Mouse (Mus musculus) forebrain, embryonic 11.5 days (tissue): ENCODE results near the gene Popdc2. TPM values are rescaled to one million over a fixed set of nuclear protein-coding genes. Genes with fewer than 3 reads are reported as not detected.

Experiments used
- ATAC-seq: fragments of 200-750 bp; cut with Nextera tagmentation; replicated peaks from 2 replicates; pipeline ENCODE4 v1.8.0; 2017; ENCODE audit warnings: moderate TSS enrichment; ENCODE audit not compliant: low FRiP score
- DNase-seq: peaks from one replicate; pipeline ENCODE4 v3.0.0-alpha.2; 2017; ENCODE audit warnings: low spot score
- H3K27ac ChIP-seq: fragments of 300-500 bp; sonication (generic); 2 replicates; pipeline ENCODE4 v1.5.1; 2014; ENCODE audit warnings: low read depth, low read length
- H3K27me3 ChIP-seq: fragments of 300-500 bp; sonication (generic); 2 replicates; pipeline ENCODE4 v1.6.1; 2014; ENCODE audit warnings: mild to moderate bottlenecking, low read length, mixed read lengths; ENCODE audit not compliant: control insufficient read depth, insufficient read depth
- H3K36me3 ChIP-seq: fragments of 300-500 bp; sonication (generic); 2 replicates; pipeline ENCODE4 v1.6.1; 2014; ENCODE audit warnings: mild to moderate bottlenecking, low read length, moderate library complexity, mixed read lengths; ENCODE audit not compliant: control insufficient read depth, insufficient read depth
- H3K4me1 ChIP-seq: fragments of 300-500 bp; sonication (generic); replicated peaks from 2 replicates; pipeline ENCODE4 v1.6.1; 2014; ENCODE audit warnings: low read length, mixed read lengths; ENCODE audit not compliant: control insufficient read depth, insufficient read depth
- H3K4me2 ChIP-seq: fragments of 300-500 bp; sonication (generic); 2 replicates; pipeline ENCODE4 v1.6.1; 2014; ENCODE audit warnings: low read depth, mild to moderate bottlenecking, low read length, moderate library complexity, mixed read lengths; ENCODE audit not compliant: severe bottlenecking
- H3K4me3 ChIP-seq: fragments of 300-500 bp; sonication (generic); 2 replicates; pipeline ENCODE4 v1.5.1; 2014; ENCODE audit warnings: low read depth, low read length
- H3K9ac ChIP-seq: fragments of 300-500 bp; sonication (generic); 2 replicates; pipeline ENCODE4 v1.6.1; 2014; ENCODE audit warnings: low read length
- H3K9me3 ChIP-seq: fragments of 300-500 bp; sonication (generic); 2 replicates; pipeline ENCODE4 v1.6.1; 2016; ENCODE audit warnings: low read length, mixed read lengths; ENCODE audit not compliant: control insufficient read depth
- WGBS: fragments of 180-500 bp; shearing (Covaris S2); extraction: QIAGEN DNeasy Blood & Tissue Kit; methylation state at CpG from one replicate; pipeline ENCODE4 v1.1.7; 2014; 5-methylcytosine and 5-hydroxymethylcytosine counted together
- polyA plus RNA-seq: library from polyadenylated mRNA; unstranded; fragments of >200 nt; fragmentation: Nextera tagmentation; extraction: Ambion mirVana; gene quantifications from 2 replicates; pipeline ENCODE4 v1.2.1, GENCODE M21; 2014

The Popdc2 gene
- polyA plus RNA-seq, 1 experiment from 2014 or later = 1.4 TPM

DNA sequence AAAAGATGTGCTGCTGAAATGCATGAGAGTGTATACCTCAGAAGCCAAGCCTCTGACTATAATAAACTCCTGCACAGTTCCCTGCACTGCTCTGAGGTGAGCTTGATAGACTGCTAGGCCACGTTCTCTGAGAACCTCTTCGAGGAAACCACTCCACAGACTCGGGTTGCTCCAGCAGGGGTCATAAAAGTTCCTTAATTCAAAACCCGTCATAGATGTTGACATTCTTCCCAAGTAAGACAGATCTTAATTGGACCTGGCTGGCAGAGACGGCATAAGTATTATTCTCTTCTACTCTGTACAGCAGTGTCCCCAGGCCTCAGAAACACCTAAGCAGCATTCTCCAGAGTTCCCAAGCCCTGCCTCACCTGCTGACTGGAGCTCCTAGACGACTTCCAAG, 11.1 kb upstream of the Popdc2 start:
- 88% methylated on average over 6 of the region's 6 CpGs for WGBS
- Histone ChIP-seq H3K4me1 (peaks cover 3% of the 10 kb centered on the region; the same call in 1 of the 2 replicates), H3K4me3 (no peak overlapping the region), H3K9me3 (no peaks in the 10 kb centered on the region), H3K27ac (no peak overlapping the region), H3K9ac (no peak overlapping the region), H3K36me3 (peaks cover 2% of the 10 kb centered on the region; the same call in 1 of the 2 replicates), H3K4me2 (no peak overlapping the region), H3K27me3 (no peaks in the 10 kb centered on the region)
- ATAC-seq = no peak
- no peak for DNase-seq

DNA sequence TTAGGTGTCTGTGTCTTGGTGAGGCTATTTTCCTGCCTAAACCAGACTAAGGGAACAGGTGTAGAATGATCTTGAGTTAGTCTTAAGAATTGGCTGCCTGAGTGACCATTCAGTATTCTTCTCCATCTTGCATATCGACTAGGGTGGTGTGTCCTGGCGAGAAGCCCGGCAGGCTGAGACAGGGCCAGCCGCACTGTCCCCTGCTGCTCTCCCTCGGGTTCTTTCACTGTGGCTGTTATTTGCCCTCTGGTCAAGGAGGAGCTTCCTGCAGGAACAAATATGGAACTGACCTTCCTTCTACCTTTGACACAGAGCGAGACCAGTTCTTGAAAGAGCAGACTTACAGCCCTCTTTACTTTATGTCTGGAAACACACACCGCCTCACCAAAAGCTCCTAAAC, 10.0 kb upstream of the Popdc2 start:
- DNase-seq = no peak
- Histone ChIP-seq H3K9me3 (no peaks in the 10 kb centered on the region), H3K27ac (no peak overlapping the region), H3K4me3 (no peak overlapping the region), H3K36me3 (peaks cover 2% of the 10 kb centered on the region; the same call in 1 of the 2 replicates), H3K4me1 (peaks cover 3% of the 10 kb centered on the region; the same call in 1 of the 2 replicates), H3K4me2 (no peak overlapping the region), H3K27me3 (no peaks in the 10 kb centered on the region), H3K9ac (no peak overlapping the region)
- ATAC-seq = no peak
- 89% methylated on average over 7 of the region's 7 CpGs for WGBS

DNA sequence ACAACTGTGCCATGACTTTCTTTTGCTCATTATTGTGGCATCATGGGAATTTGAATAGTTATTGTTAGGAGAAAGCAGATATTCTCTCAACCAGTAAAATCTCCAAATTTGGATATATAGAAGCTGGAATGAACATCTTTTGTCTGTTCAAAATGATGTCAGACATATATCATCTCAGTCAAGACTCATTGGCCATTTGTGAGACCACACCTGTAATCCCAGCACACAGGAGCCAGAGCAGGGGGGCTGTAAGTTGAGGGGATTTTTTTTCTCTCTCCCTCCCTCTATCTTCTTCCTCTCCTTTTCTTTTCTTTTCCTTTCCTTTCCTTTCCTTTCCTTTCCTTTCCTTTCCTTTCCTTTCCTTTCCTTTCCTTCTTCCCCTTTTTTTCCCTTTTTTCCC, 9.2 kb upstream of the Popdc2 start:
- H3K27me3 ChIP-seq = no peaks in the 10 kb centered on the region
- H3K36me3 ChIP-seq = peaks cover 2% of the 10 kb centered on the region; the same call in 1 of the 2 replicates
- no peaks in the 10 kb centered on the region; the same call in 1 of the 2 replicates for H3K4me1 ChIP-seq
- DNase-seq = no peak
- no peaks in the 10 kb centered on the region for H3K9me3 ChIP-seq
- no peak overlapping the region for H3K9ac ChIP-seq
- H3K4me3 ChIP-seq = no peak overlapping the region
- no peak for ATAC-seq
- no peak overlapping the region for H3K27ac ChIP-seq
- no peak overlapping the region for H3K4me2 ChIP-seq

DNA sequence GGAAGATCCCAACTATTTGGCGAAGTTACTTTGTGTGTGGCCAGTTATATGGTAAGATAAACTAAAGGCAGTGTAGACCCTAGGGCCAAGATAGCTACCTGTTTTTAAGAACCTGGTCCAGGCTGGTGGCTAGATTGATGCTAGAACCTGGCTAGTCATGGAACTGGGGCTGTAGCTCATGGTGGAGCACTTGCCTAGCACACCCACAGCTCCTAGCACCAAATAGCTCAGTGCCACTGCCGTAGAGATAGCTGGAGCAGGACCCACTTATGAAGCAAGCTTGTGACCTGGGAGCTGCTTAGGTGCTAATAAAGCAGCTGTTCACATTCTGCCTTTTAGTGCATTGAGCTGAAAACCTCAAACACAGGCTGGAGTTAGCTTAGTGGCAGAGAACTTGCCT, 8.4 kb upstream of the Popdc2 start:
- H3K9me3 ChIP-seq = no peaks in the 10 kb centered on the region
- no peaks in the 10 kb centered on the region for H3K4me1 ChIP-seq
- no peak overlapping the region for H3K27ac ChIP-seq
- peaks cover 2% of the 10 kb centered on the region; the same call in 1 of the 2 replicates for H3K36me3 ChIP-seq
- 88% methylated on average over 2 of the region's 2 CpGs for WGBS
- ATAC-seq (no peak), DNase-seq (no peak)
- H3K27me3 ChIP-seq = no peaks in the 10 kb centered on the region
- H3K4me2 ChIP-seq = no peak overlapping the region
- H3K9ac ChIP-seq = no peak overlapping the region
- H3K4me3 ChIP-seq = no peak overlapping the region

DNA sequence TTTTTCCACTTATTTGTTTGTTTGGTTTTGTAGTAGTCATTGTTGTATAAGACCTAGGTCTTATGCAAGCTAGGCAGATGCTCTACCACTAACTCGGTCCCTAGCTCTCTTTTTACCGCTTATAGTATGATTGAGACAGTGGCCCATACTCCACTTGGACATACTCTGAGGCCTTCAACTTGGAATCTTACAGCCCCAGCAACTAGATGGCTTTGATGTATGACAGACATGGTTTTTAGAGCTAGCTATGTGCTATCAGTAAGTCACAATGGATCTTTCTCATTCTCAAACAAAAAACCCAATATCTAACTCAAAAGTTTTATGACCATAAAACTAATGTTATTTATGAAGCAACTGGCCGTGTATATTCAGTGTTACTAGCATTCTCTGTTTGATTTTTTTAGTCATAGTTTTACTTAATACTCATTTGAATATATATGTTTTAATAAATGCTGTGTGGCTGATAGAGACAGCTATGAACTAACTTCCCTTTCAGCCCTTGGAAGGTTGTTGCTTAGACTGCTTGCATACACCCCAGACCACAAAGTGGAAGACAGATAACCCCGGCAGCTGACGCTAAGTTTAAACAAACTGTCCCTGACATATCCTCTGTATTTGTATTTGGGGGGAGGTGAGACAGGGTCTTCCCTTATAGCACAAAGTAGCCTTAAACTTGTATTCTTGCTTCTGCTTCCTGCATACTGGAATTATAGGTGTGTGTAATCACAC, 7.7 kb upstream of the Popdc2 start:
- WGBS = 91% methylated on average over 5 of the region's 5 CpGs
- H3K36me3 ChIP-seq = peaks cover 2% of the 10 kb centered on the region; the same call in 1 of the 2 replicates

DNA sequence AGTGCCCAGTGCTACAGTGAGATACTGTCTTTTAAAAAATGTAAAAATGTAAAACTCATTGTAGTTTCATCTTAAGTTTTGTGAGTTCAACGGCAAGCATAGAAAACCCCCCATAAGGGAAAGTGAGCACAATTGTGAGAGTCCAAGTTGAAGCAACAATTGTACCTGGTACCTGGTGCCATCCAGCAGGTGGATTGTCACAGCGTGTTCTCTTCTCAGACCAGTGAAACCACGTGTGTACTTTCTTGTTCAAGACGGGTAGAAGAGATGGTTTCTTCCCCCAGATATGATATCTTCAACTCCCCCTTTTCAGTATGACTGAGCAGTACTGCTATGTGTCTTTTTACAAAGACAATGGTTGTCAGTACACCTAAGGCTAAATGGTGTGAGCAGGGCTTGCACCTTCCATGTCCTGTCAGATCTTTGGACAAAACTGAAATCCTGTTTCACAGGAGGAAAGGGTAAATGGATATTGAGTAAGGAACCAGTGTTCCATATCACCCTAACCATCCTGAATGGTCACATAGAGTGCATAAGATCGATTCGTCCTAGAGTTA, 3.7 kb upstream of the Popdc2 start:
- Histone ChIP-seq H3K36me3 (no peaks in the 10 kb centered on the region), H3K27me3 (no peaks in the 10 kb centered on the region), H3K9me3 (no peaks in the 10 kb centered on the region), H3K9ac (no peak overlapping the region), H3K4me3 (no peak overlapping the region), H3K4me2 (no peak overlapping the region), H3K4me1 (no peaks in the 10 kb centered on the region), H3K27ac (no peak overlapping the region)
- no peak for ATAC-seq
- 86% methylated on average over 6 of the region's 6 CpGs for WGBS
- no peak for DNase-seq

More for the DNA sequence above, 7.7 kb upstream of the Popdc2 start:
- no peak overlapping the region for H3K27ac ChIP-seq
- no peaks in the 10 kb centered on the region for H3K4me1 ChIP-seq
- no peak overlapping the region for H3K9ac ChIP-seq
- H3K27me3 ChIP-seq = no peaks in the 10 kb centered on the region
- H3K4me2 ChIP-seq = no peak overlapping the region
- no peak overlapping the region for H3K4me3 ChIP-seq
- DNase-seq = no peak
- H3K9me3 ChIP-seq = no peaks in the 10 kb centered on the region
- no peak for ATAC-seq

DNA sequence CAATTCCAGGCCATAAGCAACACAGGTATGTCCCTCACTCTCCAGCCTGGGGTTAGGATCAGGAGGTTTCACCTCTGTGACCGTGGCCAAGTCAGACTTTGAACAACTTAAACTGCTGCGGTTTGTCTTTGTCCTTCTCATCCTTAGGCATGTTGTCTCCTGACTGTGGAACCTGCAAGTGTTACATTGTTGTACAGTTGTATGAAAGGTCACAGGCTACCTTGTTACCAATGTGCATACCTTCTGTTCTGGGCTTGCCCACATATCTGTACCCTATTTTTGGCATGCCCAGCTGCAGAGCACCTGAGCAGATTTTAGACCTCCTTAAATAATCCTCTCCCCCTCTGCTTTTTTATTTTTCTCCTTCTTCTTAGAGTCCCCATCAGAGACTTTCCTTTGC, 2.8 kb upstream of the Popdc2 start:
- Histone ChIP-seq H3K4me1 (no peaks in the 10 kb centered on the region), H3K27ac (no peak overlapping the region), H3K9me3 (no peaks in the 10 kb centered on the region), H3K4me3 (no peak overlapping the region), H3K36me3 (no peaks in the 10 kb centered on the region), H3K4me2 (no peak overlapping the region), H3K27me3 (no peaks in the 10 kb centered on the region), H3K9ac (no peak overlapping the region)
- DNase-seq = no peak
- 96% methylated on average over 2 of the region's 2 CpGs for WGBS
- ATAC-seq = no peak

DNA sequence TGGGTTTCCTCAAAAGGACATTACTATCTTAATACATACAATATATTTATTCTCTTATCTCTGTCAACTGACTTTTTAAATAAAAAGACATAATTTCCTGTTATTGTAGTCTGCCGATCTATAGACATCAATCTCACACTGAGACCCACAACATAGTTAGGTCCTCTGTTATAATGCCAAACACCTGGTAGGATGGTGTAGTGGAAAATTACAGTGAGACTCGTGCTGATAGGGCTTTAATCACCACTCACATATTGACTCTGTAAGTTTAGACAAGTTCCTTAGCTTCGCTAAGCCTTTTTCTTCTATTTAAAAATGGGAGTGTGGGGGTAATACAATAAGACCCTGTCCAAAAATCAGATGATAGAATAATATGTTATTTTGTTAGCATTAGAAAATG, 2.2 kb upstream of the Popdc2 start:
- Histone ChIP-seq H3K27ac (no peak overlapping the region), H3K4me1 (no peaks in the 10 kb centered on the region), H3K27me3 (no peaks in the 10 kb centered on the region), H3K4me3 (no peak overlapping the region), H3K36me3 (no peaks in the 10 kb centered on the region), H3K4me2 (no peak overlapping the region), H3K9ac (no peak overlapping the region), H3K9me3 (no peaks in the 10 kb centered on the region)
- no peak for DNase-seq
- 82% methylated on average over 3 of the region's 3 CpGs for WGBS
- no peak for ATAC-seq

DNA sequence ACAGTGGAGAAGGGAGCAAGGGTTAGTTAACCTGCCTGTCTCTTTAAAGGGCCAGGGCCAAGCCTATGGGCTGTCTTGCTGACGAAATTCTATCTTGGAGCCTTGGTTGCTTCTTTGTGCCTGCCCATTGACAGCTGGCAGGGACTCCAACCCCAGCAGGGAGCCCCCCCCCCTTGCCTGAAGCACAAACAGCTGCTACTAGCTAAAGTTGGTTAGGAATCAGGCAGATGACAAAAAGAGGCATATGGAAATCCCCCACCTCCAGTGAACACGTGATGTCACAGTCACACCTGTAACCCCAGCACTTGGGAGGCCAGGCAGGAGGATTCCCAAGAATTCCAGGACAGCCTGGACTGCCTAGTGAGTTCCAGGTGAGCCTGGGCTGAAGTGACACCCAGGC, 1.7 kb upstream of the Popdc2 start:
- ATAC-seq (no peak), DNase-seq (no peak)
- Histone ChIP-seq H3K27me3 (no peaks in the 10 kb centered on the region), H3K4me1 (no peaks in the 10 kb centered on the region), H3K4me2 (no peak overlapping the region), H3K36me3 (no peaks in the 10 kb centered on the region), H3K9me3 (no peaks in the 10 kb centered on the region), H3K4me3 (no peak overlapping the region), H3K9ac (no peak overlapping the region), H3K27ac (no peak overlapping the region)
- WGBS = 29% methylated on average over 2 of the region's 2 CpGs
